Mouse (Mus musculus) heart, embryonic 13.5 days (tissue): ENCODE measurements around the gene Pank1. TPM values are rescaled to one million over a fixed set of nuclear protein-coding genes. Genes with fewer than 3 reads are reported as not detected.

Experiments
- ATAC-seq: fragments of 200-750 bp; cut with Nextera tagmentation; 2 replicates; pipeline ENCODE4 v1.8.0; 2017; ENCODE audit warnings: moderate TSS enrichment; ENCODE audit not compliant: insufficient number of reproducible peaks, low FRiP score, low TSS enrichment; ENCODE audit errors: extremely low read depth
- H3K27ac ChIP-seq: fragments of 300-500 bp; sonication (generic); replicated peaks from 2 replicates; pipeline ENCODE4 v1.5.1; 2015; ENCODE audit warnings: moderate library complexity, mild to moderate bottlenecking, inconsistent platforms
- H3K27me3 ChIP-seq: fragments of 300-500 bp; sonication (generic); replicated peaks from 2 replicates; pipeline ENCODE4 v1.6.1; 2015; ENCODE audit warnings: mild to moderate bottlenecking, inconsistent platforms
- H3K36me3 ChIP-seq: fragments of 300-500 bp; sonication (generic); 2 replicates; pipeline ENCODE4 v1.6.1; 2015; ENCODE audit warnings: mild to moderate bottlenecking, inconsistent platforms
- H3K4me1 ChIP-seq: fragments of 300-500 bp; sonication (generic); 2 replicates; pipeline ENCODE4 v1.6.1; 2015; ENCODE audit warnings: inconsistent platforms
- H3K4me2 ChIP-seq: fragments of 300-500 bp; sonication (generic); 2 replicates; pipeline ENCODE4 v1.6.1; 2015; ENCODE audit warnings: inconsistent platforms, mild to moderate bottlenecking, moderate library complexity
- H3K4me3 ChIP-seq: fragments of 300-500 bp; sonication (generic); 2 replicates; pipeline ENCODE4 v1.5.1; 2015; ENCODE audit warnings: moderate library complexity, mild to moderate bottlenecking, inconsistent platforms
- H3K9ac ChIP-seq: fragments of 300-500 bp; sonication (generic); 2 replicates; pipeline ENCODE4 v1.6.1; 2015; ENCODE audit warnings: inconsistent platforms, mild to moderate bottlenecking, moderate library complexity
- H3K9me3 ChIP-seq: fragments of 300-500 bp; sonication (generic); 2 replicates; pipeline ENCODE4 v1.6.1; 2016; ENCODE audit warnings: inconsistent platforms
- WGBS: fragments of 180-500 bp; shearing (Covaris S2); methylation state at CpG from one replicate; pipeline ENCODE4 v1.1.7; 2015; ENCODE audit warnings: mixed read lengths; 5-methylcytosine and 5-hydroxymethylcytosine counted together
- polyA plus RNA-seq: library from polyadenylated mRNA; unstranded; fragments of >200 nt; fragmentation: Nextera tagmentation; extraction: Ambion mirVana; gene quantifications from 2 replicates; pipeline ENCODE4 v1.2.1, GENCODE M21; 2015

Gene Pank1
- polyA plus RNA-seq, 1 experiment from 2014 or later, result 9.0 TPM

- Histone ChIP-seq H3K36me3 (peaks cover 47% of the 10 kb centered on the region), H3K9ac (no peak overlapping the region), H3K27me3 (no peaks in the 10 kb centered on the region), H3K4me2 (no peak overlapping the region), H3K9me3 (no peaks in the 10 kb centered on the region), H3K27ac (no peak overlapping the region), H3K4me3 (no peak overlapping the region), H3K4me1 (no peaks in the 10 kb centered on the region)
- ATAC-seq, result no peak
- WGBS, result 79% methylated on average over 4 of the region's 4 CpGs
These were observed 63.9 kb downstream of the Pank1 start for GRCm38 (mm10) chr19:34815371-34815770.

GRCm38 (mm10) chr19:34814696-34815095, 64.6 kb downstream of the Pank1 start:
- Histone ChIP-seq H3K27ac (no peak overlapping the region), H3K9me3 (no peaks in the 10 kb centered on the region), H3K4me3 (no peak overlapping the region), H3K4me1 (no peaks in the 10 kb centered on the region), H3K4me2 (no peak overlapping the region), H3K36me3 (peaks cover 46% of the 10 kb centered on the region), H3K27me3 (no peaks in the 10 kb centered on the region), H3K9ac (no peak overlapping the region)
- WGBS, result 50% methylated on average over 4 of the region's 4 CpGs
- ATAC-seq, result no peak

GRCm38 (mm10) chr19:34813961-34814360, 65.3 kb downstream of the Pank1 start:
- ATAC-seq, result no peak
- Histone ChIP-seq H3K9ac (no peak overlapping the region), H3K4me2 (no peak overlapping the region), H3K9me3 (no peaks in the 10 kb centered on the region), H3K27me3 (no peaks in the 10 kb centered on the region), H3K4me1 (no peaks in the 10 kb centered on the region), H3K4me3 (no peak overlapping the region), H3K36me3 (peaks cover 39% of the 10 kb centered on the region), H3K27ac (no peak overlapping the region)
- 86% methylated on average over 6 of the region's 6 CpGs for WGBS

GRCm38 (mm10) chr19:34813533-34813932, 65.7 kb downstream of the Pank1 start:
- ATAC-seq, result no peak
- Histone ChIP-seq H3K27me3 (no peaks in the 10 kb centered on the region), H3K4me1 (no peaks in the 10 kb centered on the region), H3K27ac (no peak overlapping the region), H3K4me2 (no peak overlapping the region), H3K4me3 (no peak overlapping the region), H3K36me3 (peaks cover 35% of the 10 kb centered on the region), H3K9me3 (no peaks in the 10 kb centered on the region), H3K9ac (no peak overlapping the region)
- 89% methylated on average over 2 of the region's 2 CpGs for WGBS

GRCm38 (mm10) chr19:34812711-34813110, 66.5 kb downstream of the Pank1 start:
- ATAC-seq, result no peak
- no peaks in the 10 kb centered on the region for H3K4me1 ChIP-seq
- no peaks in the 10 kb centered on the region for H3K27me3 ChIP-seq
- H3K4me2 ChIP-seq, result no peak overlapping the region
- peaks cover 34% of the 10 kb centered on the region for H3K36me3 ChIP-seq
- no peak overlapping the region for H3K4me3 ChIP-seq
- no peak overlapping the region for H3K27ac ChIP-seq
- WGBS, result 82% methylated on average over 4 of the region's 4 CpGs
- H3K9ac ChIP-seq, result no peak overlapping the region
- no peaks in the 10 kb centered on the region for H3K9me3 ChIP-seq

GRCm38 (mm10) chr19:34807173-34807572, 72.1 kb downstream of the Pank1 start:
- Histone ChIP-seq H3K9ac (no peak overlapping the region), H3K4me3 (no peak overlapping the region), H3K27ac (no peak overlapping the region), H3K36me3 (peaks cover 21% of the 10 kb centered on the region), H3K4me2 (no peak overlapping the region), H3K9me3 (no peaks in the 10 kb centered on the region), H3K27me3 (no peaks in the 10 kb centered on the region), H3K4me1 (no peaks in the 10 kb centered on the region)
- ATAC-seq, result no peak
- 83% methylated on average over 5 of the region's 5 CpGs for WGBS

GRCm38 (mm10) chr19:34805071-34805470, 74.2 kb downstream of the Pank1 start:
- ATAC-seq, result no peak
- Histone ChIP-seq H3K4me2 (no peak overlapping the region), H3K9ac (no peak overlapping the region), H3K4me1 (no peaks in the 10 kb centered on the region), H3K9me3 (no peaks in the 10 kb centered on the region), H3K36me3 (peaks cover 7% of the 10 kb centered on the region), H3K4me3 (no peak overlapping the region), H3K27me3 (no peaks in the 10 kb centered on the region), H3K27ac (no peak overlapping the region)
- 72% methylated on average over 2 of the region's 2 CpGs for WGBS

- H3K4me1 ChIP-seq, result no peaks in the 10 kb centered on the region
- no peak overlapping the region for H3K4me3 ChIP-seq
- no peaks in the 10 kb centered on the region for H3K27me3 ChIP-seq
- no peak overlapping the region for H3K9ac ChIP-seq
- WGBS, result 79% methylated on average over 2 of the region's 2 CpGs
- no peaks in the 10 kb centered on the region for H3K9me3 ChIP-seq
- peaks cover 4% of the 10 kb centered on the region; the same call in 1 of the 2 replicates for H3K36me3 ChIP-seq
- ATAC-seq, result no peak
- H3K27ac ChIP-seq, result no peak overlapping the region
- H3K4me2 ChIP-seq, result no peak overlapping the region
These were observed 74.7 kb downstream of the Pank1 start for GRCm38 (mm10) chr19:34804531-34804930.

DNA sequence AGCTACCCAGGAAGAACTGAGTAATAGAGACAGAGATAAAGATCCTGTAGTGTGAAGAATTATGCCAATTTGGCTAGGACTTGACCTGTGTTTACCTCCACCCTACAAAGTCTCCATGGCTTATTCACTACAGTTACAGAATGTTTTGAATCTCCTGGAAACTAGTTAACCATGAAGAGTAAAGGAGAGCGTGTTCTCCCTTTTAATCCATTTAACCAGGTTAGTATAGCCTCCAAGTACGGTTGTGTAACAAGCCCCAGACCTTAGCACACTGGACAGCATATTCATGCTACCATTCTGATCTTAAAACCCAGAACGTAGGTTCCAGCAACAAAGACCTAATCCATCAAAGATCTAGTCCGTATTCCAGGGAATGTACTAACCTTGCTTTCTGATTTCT, 75.9 kb downstream of the Pank1 start:
- no peak for ATAC-seq
- H3K27ac ChIP-seq, result no peak overlapping the region
- H3K9me3 ChIP-seq, result no peaks in the 10 kb centered on the region
- H3K4me1 ChIP-seq, result no peaks in the 10 kb centered on the region
- H3K9ac ChIP-seq, result no peak overlapping the region
- 85% methylated on average over 4 of the region's 4 CpGs for WGBS
- no peaks in the 10 kb centered on the region for H3K27me3 ChIP-seq
- no peak overlapping the region for H3K4me3 ChIP-seq
- peaks cover 4% of the 10 kb centered on the region; the same call in 1 of the 2 replicates for H3K36me3 ChIP-seq
- H3K4me2 ChIP-seq, result no peak overlapping the region

DNA sequence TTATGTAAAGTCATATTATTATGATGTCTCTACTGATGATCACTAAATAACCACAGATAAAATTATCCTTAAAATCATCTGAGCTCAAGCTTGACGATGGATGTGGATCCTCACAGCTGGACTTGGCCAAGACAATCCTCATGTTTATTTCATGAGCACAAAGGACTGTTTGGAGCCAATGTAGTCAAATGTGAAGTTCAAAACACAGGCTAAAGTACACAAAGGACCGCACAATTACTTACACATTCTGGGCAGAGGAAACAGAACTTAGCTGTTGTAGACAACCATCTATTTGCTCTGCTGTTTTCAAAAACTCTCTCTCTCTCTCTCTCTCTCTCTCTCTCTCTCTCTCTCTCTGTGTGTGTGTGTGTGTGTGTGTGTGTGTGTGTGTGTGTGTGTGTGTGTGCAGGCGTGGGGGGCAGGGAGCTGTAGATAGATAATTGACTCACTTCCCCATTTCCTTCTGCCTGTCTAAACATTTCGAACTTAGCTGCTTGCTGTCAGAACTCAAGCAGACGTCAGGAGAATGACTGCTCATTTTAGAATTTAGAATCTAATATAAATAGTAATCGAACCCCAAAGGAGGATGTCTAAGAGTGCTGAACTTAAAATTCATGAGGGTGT, 79.5 kb downstream of the Pank1 start:
- no peak for ATAC-seq
- Histone ChIP-seq H3K27me3 (no peaks in the 10 kb centered on the region), H3K4me3 (no peak overlapping the region), H3K4me1 (no peaks in the 10 kb centered on the region), H3K9ac (no peak overlapping the region), H3K36me3 (no peaks in the 10 kb centered on the region), H3K9me3 (no peaks in the 10 kb centered on the region), H3K4me2 (no peak overlapping the region), H3K27ac (no peak overlapping the region)
- 55% methylated on average over 5 of the region's 6 CpGs for WGBS

DNA sequence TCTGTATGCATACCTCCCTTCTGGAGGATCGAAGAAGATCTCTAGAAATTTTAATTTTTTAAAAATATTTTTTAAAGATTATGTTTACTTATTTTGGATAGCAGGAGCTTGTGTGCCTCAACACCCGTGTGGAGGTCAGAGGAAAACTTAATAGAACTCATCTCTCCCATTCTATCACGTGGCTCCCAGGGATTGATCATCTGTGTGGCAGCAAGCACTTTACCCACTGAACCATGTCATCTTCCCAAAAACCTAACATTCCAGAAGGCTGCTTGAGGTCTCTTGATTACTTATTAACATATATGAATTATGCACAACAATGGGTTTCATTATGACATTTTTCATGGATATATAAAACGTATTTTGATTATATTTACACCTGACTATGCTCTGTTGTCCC, 82.9 kb downstream of the Pank1 start:
- ATAC-seq, result no peak

GRCm38 (mm10) chr19:34782491-34782890, 96.8 kb downstream of the Pank1 start:
- ATAC-seq, result no peak
- WGBS, result 82% methylated on average over 2 of the region's 2 CpGs

More for the DNA sequence above, 82.9 kb downstream of the Pank1 start:
- H3K9ac ChIP-seq, result no peak overlapping the region
- WGBS, result 71% methylated on average over 4 of the region's 4 CpGs
- no peak overlapping the region for H3K27ac ChIP-seq
- H3K27me3 ChIP-seq, result no peaks in the 10 kb centered on the region
- H3K4me1 ChIP-seq, result no peaks in the 10 kb centered on the region
- H3K4me2 ChIP-seq, result no peak overlapping the region
- no peaks in the 10 kb centered on the region for H3K36me3 ChIP-seq
- no peaks in the 10 kb centered on the region for H3K9me3 ChIP-seq
- no peak overlapping the region for H3K4me3 ChIP-seq

More at GRCm38 (mm10) chr19:34782491-34782890, 96.8 kb downstream of the Pank1 start:
- Histone ChIP-seq H3K27ac (no peak overlapping the region), H3K27me3 (no peaks in the 10 kb centered on the region), H3K4me1 (no peaks in the 10 kb centered on the region), H3K4me3 (no peak overlapping the region), H3K9me3 (no peaks in the 10 kb centered on the region), H3K9ac (no peak overlapping the region), H3K4me2 (no peak overlapping the region), H3K36me3 (no peaks in the 10 kb centered on the region)
